Mouse (Mus musculus): ENCODE results near the gene Zbed3. TPM values are rescaled to one million over a fixed set of nuclear protein-coding genes. Genes with fewer than 3 reads are reported as not detected.

The Zbed3 gene
- total RNA-seq, 2 experiments from 2014 or later, result 9.1 to 9.7 TPM

Other genes with a start within 250 kb of the Zbed3 start
- gene Pde8b, start 73.3 kb upstream of the Zbed3 start, total RNA-seq (2021), result 1 to 10 TPM; 3.9 to 5.1 TPM
- 10 to 100 TPM; 15.6 TPM for gene Aggf1, start 51.7 kb downstream of the Zbed3 start, total RNA-seq (2021)
- gene Crhbp, start 121.3 kb downstream of the Zbed3 start, total RNA-seq (2021), result not detected
- gene S100z, start 155.1 kb downstream of the Zbed3 start, total RNA-seq (2021), result 1 to 10 TPM in 1 of 2 experiments, not detected in 1; 1.5 TPM
- under 1 TPM; 0.44 to 0.57 TPM for gene F2rl1, start 201.6 kb downstream of the Zbed3 start, total RNA-seq (2021)

Data from gastrocnemius, postnatal 14 days (tissue).